Mouse (Mus musculus) B cell, adult (primary cell): ENCODE data around the gene St7. TPM values are rescaled to one million over a fixed set of nuclear protein-coding genes. Genes with fewer than 3 reads are reported as not detected.

Experiments used
- total RNA-seq: library from RNA; stranded (reverse); gene quantifications from 4 replicates; pipeline ENCODE4 v1.2.4, GENCODE M21; 2023; ENCODE audit not compliant: inconsistent age

Gene St7
- 7.3 to 11.5 TPM (median 8.0 TPM) in 4 replicates for total RNA-seq

DNA sequence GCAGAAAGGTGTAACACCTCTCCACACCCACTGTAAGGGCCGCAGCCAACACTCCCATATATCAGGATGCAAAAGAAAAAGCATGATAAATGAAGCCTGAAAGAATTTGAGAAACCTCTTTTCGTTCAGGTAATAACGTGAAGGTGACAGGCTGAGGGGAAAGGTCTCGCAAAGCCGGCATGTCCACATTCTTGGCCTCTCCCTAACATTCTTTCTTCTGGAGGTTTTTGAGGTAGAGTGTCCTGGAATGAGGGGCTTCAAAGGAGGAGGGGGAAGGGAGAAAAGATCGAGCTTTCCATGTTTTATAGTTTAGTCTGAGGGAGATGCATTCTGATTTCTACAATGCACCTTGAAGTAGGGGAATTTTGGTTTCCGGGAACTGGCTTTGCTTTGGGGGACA is at the start of gene St7:
TSS of gene St7 (plus strand) at position 287 of the 400 bp plus-strand sequence.

Other genes starting within 250 kb of the St7 start
- gene Met, start 229.1 kb upstream of the St7 start, total RNA-seq = 0.13 to 0.19 TPM in 2 of 4 replicates, not detected in the others
- gene Capza2, start 56.7 kb upstream of the St7 start, total RNA-seq = 173 to 188 TPM (median 183 TPM) in 4 replicates